Mouse (Mus musculus) adrenal gland, postnatal 36 days (tissue): Measurements from ENCODE around the gene Braf. TPM values are rescaled to one million over a fixed set of nuclear protein-coding genes. Genes with fewer than 3 reads are reported as not detected.
A peak's percentile ranks its signal among the peaks of the same experiment; 100 is the strongest.
"Not testable (repeated sequence)": the region's sequence is repeated elsewhere in the genome, so short reads cannot be mapped to it uniquely, and the experiment has no call there.

Experiments
- DNase-seq, 2 experiments: peaks; one replicate each; pipeline ENCODE4 v3.0.0; 2021; ENCODE audit warnings: mixed read lengths in 1 of 2
- long read RNA-seq, 2 experiments: library from polyadenylated mRNA; stranded (forward); transcript quantifications; one replicate each; pipeline ENCODE4 v2.0.0; 2021; ENCODE audit warnings: borderline sequencing depth in 2 of 2
- total RNA-seq, 2 experiments: library from RNA; stranded (reverse); gene quantifications; 2 replicates each; pipeline ENCODE4 v1.2.3; 2021

Gene Braf
- total RNA-seq: 10 to 100 TPM; 40.2 to 41.4 TPM
- long read RNA-seq, experiment 1, partial matches to known transcripts: 2 of 4 reads
- long read RNA-seq, experiment 1, other reads (novel, unspliced or antisense): 2 of 4 reads
- long read RNA-seq, experiment 2, partial matches to known transcripts: 1 of 2 reads
- long read RNA-seq, experiment 2, other reads (novel, unspliced or antisense): 1 of 2 reads

DNA sequence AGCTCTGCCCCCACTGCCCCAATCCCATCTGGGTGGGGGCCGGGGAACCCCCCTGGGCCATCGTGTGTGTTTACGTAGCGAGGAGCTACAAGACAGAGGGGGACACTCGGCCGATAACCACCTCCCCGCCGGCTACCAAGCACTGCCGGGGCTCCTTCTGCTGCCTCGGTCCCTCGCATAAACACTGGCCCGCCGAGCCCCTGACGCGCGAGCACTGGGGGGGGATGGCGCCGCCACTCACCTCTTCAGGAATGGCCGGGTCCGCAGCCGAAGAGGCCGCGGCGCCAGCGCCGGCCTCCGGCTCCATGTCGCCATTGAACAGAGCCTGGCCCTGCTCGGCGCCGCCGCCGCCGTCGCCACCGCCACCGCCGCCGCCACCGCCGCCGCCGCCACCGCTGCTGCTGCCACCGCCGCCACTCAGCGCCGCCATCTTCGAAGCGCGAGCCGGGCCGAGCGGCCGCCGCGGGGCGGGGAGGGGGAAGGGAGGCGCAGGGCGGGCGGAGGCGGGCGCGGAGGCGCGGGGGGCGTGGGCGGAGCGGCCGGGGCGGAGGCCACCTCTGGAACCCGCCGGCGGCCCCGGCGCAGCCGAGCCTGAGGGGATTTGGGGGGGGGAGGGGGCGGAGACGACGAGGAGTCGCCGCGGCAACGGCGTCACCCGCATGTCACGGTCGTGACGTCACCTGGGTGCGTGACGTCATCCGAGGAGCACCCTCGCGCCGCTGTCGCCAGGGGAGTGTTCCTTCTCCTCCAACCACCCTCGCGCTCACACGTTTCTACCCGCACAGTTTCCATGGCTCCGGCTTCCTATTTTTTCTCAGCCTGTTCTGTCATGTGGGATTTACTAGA, at the start of gene Braf:
TSS of gene Braf (minus strand) at position 598 of the 846 bp plus-strand sequence.
- peak; percentile 85 to 92 for DNase-seq

DNA sequence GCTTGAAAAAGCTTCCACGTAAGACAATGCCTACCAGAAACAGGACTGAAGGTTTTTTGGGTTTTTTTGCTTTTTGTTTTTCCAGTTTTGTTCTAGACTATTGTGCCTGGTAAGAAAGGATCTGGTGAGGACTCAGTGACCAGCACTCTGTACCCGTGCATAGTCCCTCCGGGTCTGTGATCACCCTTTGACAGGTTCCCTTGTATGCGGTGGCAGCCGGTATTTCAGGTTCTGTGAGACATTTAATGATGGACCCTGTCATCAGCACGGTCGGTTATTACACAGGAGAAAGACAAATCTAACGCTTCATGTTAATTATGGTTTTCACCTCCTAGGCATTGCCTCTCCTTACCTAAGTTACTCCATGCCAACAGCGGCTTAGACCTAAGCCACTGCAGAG, 49.8 kb upstream of the Braf start:
- DNase-seq: no peak

GRCm38 (mm10) chr6:39757229-39757628, 32.0 kb upstream of the Braf start:
- no peak for DNase-seq

DNA sequence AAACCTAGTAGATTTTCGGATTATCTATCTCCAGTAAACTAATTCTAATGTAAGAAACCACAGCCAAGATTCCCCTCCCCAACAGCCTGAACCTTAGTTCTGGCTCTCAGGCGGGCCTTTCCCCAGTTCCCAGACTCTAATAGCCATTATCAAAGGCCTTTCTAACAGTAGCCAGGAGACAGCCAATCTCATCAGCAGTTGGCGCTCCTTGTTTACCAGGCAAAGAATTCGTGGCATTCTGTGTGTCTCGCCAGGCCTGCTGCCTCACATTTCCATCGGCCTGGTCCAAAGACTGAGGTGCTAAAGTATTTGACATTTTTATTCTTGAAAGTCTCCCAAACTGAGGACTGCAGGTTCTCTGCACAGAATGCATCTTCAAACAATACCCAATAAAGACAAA, 24.6 kb upstream of the Braf start:
- DNase-seq: no peak

DNA sequence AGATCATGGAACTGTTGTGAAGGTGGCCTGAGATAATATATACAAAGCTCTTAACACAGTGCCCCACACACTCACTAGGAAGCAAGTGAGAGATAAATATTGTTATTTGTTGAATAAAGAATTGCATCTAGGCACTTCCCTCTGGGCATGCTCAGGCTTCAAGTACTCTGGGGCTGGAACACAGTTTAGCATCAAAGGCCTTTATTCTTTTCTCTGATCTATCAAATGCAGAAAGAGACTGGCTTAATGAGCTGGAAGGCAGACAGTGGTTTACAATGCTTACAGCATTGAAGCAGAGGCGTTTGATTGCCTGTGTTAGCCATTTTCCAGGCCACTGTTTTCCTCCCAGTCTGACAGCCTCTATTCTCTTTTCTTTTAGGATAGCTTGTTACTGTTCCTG, 21.8 kb upstream of the Braf start:
- no peak for DNase-seq

- no peak for DNase-seq
These were observed 20.2 kb upstream of the Braf start for GRCm38 (mm10) chr6:39745456-39745855.

- not testable (repeated sequence) for DNase-seq
These were observed 14.4 kb upstream of the Braf start for GRCm38 (mm10) chr6:39739698-39740097.

DNA sequence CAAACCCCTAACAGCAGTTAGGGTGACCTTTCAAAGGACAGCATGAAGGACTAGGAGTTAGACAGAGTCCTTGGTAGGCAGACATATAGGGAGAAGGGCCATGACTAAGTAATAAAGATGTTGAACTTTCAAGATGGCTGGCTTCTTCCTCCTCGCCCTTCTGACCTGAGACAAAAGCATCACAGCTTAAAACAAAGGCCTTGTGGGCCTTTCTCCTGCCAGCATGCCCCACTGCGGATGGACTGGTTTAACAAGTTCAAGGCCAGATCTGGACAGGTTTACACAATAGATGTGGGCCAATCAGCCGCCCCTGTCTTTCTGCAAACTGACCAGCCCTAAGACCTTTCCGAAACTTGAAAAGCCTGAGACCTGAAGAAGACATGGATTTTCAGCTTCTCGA, 2.8 kb upstream of the Braf start:
- no peak for DNase-seq

GRCm38 (mm10) chr6:39726149-39726548, 886 bp upstream of the Braf start:
- DNase-seq: no peak

DNA sequence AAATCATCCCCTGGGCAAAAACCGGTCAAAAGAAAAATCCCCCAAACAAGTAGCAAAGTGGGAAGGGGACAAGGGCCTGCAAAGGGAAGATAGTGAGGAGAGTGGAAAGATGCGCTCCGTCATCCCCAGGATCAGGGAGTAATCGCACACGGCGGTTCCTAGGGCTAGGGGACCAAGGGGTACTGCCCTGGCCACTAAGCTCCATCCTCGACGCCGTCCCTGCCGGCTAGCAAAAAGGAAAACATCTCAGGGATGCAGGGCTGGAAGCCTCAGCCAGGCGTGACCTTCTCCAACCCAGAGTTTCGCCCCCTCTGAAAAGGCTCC, 759 bp downstream of the Braf start:
- peak; percentile 31 to 37 for DNase-seq

DNA sequence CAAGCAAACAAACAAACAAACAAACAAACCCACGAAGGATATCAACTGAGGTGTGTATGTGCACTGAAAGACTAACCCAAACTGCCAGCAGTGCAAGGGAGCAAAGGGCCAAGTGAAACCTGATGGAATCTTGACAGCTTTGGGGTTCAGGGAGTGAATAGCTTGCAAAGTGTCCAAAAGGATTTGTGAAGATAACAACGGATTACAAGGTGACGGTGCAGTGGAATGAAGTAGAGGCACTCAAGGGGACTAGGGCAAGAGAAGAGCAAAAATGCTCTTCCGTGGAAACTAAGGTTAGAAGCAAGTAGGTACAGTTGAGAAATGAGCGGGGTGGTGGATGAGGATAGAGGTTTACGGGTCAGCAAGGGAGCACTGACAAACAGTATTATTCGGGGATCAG, 1.2 kb downstream of the Braf start:
- no peak for DNase-seq

GRCm38 (mm10) chr6:39718567-39718966, 6.7 kb downstream of the Braf start:
- DNase-seq: no peak

GRCm38 (mm10) chr6:39717049-39717448, 8.2 kb downstream of the Braf start:
- DNase-seq: no peak

GRCm38 (mm10) chr6:39714341-39714740, 10.9 kb downstream of the Braf start:
- peak in 1 of 2 experiments; percentile 3 for DNase-seq

GRCm38 (mm10) chr6:39713399-39713798, 11.9 kb downstream of the Braf start:
- DNase-seq: no peak

DNA sequence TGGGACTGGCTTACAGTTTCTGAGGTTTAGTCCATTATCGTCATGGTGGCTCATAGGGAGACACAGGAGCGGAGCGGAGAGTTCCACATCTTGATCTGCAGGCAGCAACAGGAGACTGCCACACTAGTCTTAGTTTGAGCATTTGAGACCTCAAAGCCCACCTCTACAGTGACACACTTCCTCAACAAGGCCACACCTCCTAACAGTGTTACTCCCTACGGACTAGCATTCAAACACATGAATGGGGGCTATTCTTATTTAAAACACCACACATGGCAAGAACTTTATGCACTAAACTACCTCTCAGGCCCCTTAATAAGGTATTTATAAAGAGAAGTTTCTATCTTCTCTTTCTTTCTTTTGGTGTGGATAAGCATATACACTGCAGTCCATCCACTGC, 19.6 kb downstream of the Braf start:
- no peak for DNase-seq

- DNase-seq: peak in 1 of 2 experiments; percentile 10
These were observed 32.1 kb downstream of the Braf start for GRCm38 (mm10) chr6:39693126-39693525.

GRCm38 (mm10) chr6:39686839-39687238, 38.4 kb downstream of the Braf start:
- DNase-seq: not testable (repeated sequence)

DNA sequence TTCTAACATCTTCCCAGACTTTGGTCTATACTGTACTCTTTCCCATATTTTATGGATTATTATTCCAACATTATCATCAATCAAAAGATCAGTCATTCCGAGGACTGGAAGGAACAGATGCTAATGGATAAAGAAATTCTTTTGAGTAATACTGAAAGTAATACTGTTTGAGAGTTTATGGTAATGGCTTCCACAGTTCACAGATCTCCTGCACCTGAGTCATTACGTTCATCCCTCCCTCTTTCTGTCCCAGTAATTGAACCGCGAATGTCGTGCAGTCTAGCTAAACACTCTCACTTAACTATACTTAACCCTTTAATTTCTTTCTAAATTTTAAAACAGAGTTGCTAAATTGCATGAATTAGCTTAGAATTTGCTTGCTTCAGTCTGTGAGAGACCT, 43.5 kb downstream of the Braf start:
- DNase-seq: no peak

DNA sequence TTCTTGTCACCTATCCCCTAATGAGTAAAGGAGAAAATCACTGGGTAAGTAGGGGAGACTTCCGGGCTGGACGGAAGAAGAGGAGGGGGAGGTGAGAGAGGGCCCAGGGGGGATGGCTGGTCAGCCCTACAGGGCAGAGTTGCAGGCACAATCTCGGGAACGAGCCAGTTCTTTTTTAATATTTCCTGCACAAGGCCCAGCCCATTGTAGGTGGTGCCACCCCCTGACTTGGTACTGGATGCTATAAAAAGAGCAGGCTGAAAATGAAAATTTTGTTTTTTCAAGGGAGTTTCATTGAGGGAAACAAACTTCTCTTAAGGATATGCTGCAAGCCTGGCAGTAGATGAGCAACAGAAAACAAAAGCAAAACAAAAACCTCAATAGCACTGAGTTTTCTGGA, 44.7 kb downstream of the Braf start:
- peak; percentile 1 to 3 for DNase-seq

DNA sequence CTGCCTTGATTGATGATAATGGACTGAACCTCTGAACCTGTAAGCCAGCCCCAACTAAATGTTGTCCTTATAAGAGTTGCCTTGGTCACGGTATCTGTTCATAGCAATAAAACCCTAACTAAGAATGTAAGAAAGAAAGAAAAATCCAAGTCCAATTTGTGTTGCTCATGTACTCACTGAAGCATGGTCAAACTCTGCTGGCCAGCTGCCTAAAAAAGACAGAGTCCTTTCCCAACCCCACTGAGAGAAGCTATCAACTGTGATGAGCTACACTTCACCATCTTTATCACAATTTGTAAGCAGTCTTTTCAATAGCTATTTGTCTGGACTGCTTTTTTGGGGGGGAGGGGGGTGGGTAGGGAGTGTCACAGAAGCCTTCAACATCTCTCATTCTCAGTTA, 47.0 kb downstream of the Braf start:
- no peak for DNase-seq

GRCm38 (mm10) chr6:39675081-39675480, 50.2 kb downstream of the Braf start:
- no peak for DNase-seq

DNA sequence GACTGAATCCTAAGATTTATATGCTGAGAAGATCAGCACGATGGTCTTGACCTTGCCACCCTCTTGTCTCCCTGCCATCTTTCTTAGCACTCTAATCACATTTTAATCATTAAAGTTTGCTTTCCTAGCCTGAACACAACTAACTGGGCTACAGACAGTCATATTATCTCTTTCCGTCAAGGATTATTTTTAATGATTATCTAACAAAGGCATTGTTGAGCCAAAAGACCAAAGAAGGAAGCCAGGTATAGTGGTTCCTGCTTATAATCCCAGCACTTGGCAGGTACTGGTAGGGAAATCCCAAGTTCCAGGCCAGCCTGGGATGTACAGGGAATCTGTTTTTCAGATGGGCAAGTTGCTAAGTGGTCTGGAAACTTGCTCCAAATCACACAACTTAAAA, 114.0 kb downstream of the Braf start:
- no peak for DNase-seq

GRCm38 (mm10) chr6:39610207-39610606, 115.1 kb downstream of the Braf start:
- DNase-seq: no peak
